ENCODE assay signal across 8 mouse cellular contexts in genomic region chrX:158921838-158922450, GRCm38 (mm10).
A peak's percentile ranks its signal among the peaks of the same experiment; 100 is the strongest.
DNase-seq lines count a peak whose midpoint lies in the region; ATAC-seq and TF ChIP-seq lines count a peak whose summit lies in the region.

No protein-coding gene starts in this region.

- in situ Hi-C loops in CH12.LX (cut with MboI; ENCODE audit: low pct_ligation_motif_present, low pct_unique_long_range_greater_than_20kb, low sequenced_read_pairs), result no loop called here

- TF ChIP-seq CTCF in CH12.LX (conservative IDR thresholded peaks at IDR 0.05 in 1 of 2, IDR thresholded peaks at IDR 0.05 in 1 of 2; ENCODE audit: low read depth in 2 of 2, low read length in 2 of 2), result peak; percentile 20 to 64; a peak in 3 of 4 replicates
- TF ChIP-seq CTCF in lung, embryonic 14.5 days (IDR thresholded peaks at IDR 0.05; ENCODE audit: low read depth), result peak; percentile 65

- peak; percentile 54 for DNase-seq in CH12.LX (ENCODE audit: extremely low read depth)
- peak; percentile 64 to 72 for DNase-seq in adrenal gland, postnatal 36 days
- peak; percentile 79 for DNase-seq in embryonic facial prominence, embryonic 11.5 days (ENCODE audit: low spot score)
- peak; percentile 82 for DNase-seq in layer of hippocampus, adult 11-12 months (ENCODE audit: low spot score)
- peak; percentile 87 for DNase-seq in lung, embryonic 14.5 days
- peak; percentile 35 for DNase-seq in ovary, postnatal 36 days (ENCODE audit: low spot score)
- DNase-seq in thymus, postnatal 36 days, result peak; percentile 30 to 47

- TF ChIP-seq POLR2A in CH12.LX (IDR thresholded peaks at IDR 0.05; ENCODE audit: low read depth, low read length), result no peak

- dilution Hi-C loops in CH12.LX (cut with MboI; ENCODE audit: extremely low pct_ligation_motif_present, extremely low pct_unique_long_range_greater_than_20kb, low sequenced_read_pairs), result no loop called here

- no peak overlapping the region for H3K4me3 ChIP-seq in CH12.LX (replicated peaks in 1 of 3; ENCODE audit: low read depth in 2 of 3, low read length in 2 of 3, poor library complexity in 1 of 3)
- H3K4me3 ChIP-seq in embryonic facial prominence, embryonic 11.5 days (ENCODE audit: low read depth, low read length), result no peak overlapping the region
- H3K4me3 ChIP-seq in heart, embryonic 13.5 days, result no peak overlapping the region
- no peak overlapping the region for H3K4me3 ChIP-seq in lung, embryonic 14.5 days (ENCODE audit: low read depth, low read length)

- H3K9me3 ChIP-seq in CH12.LX (replicated peaks; ENCODE audit: low read length), result no peaks in the 10 kb centered on the region
- no peaks in the 10 kb centered on the region for H3K9me3 ChIP-seq in embryonic facial prominence, embryonic 11.5 days (replicated peaks; ENCODE audit: control insufficient read depth, low read length)
- H3K9me3 ChIP-seq in heart, embryonic 13.5 days, result no peaks in the 10 kb centered on the region
- no peaks in the 10 kb centered on the region for H3K9me3 ChIP-seq in lung, embryonic 14.5 days (ENCODE audit: low read depth, low read length)

- no peak overlapping the region for H3K27ac ChIP-seq in CH12.LX (ENCODE audit: insufficient read depth, low read depth)
- H3K27ac ChIP-seq in embryonic facial prominence, embryonic 11.5 days (replicated peaks; ENCODE audit: low read depth, low read length), result no peak overlapping the region
- H3K27ac ChIP-seq in heart, embryonic 13.5 days (replicated peaks), result no peak overlapping the region
- no peak overlapping the region for H3K27ac ChIP-seq in lung, embryonic 14.5 days (ENCODE audit: low read depth)

- WGBS in embryonic facial prominence, embryonic 11.5 days, result 31% methylated on average over 14 of the region's 14 CpGs
- 28% methylated on average over 14 of the region's 14 CpGs for WGBS in heart, embryonic 13.5 days
- WGBS in lung, embryonic 14.5 days, result 26% methylated on average over 14 of the region's 14 CpGs

- ATAC-seq in embryonic facial prominence, embryonic 11.5 days (replicated peaks; ENCODE audit: insufficient number of reproducible peaks, low FRiP score, low TSS enrichment, low read depth), result no peak
- no peak for ATAC-seq in heart, embryonic 13.5 days (ENCODE audit: extremely low read depth, insufficient number of reproducible peaks, low FRiP score, low TSS enrichment)
- ATAC-seq in lung, embryonic 14.5 days (ENCODE audit: insufficient read depth), result no peak

- peak; percentile 67 for TF ChIP-seq RAD21 in CH12.LX (IDR thresholded peaks at IDR 0.05; ENCODE audit: low read depth, low read length)

- no peak overlapping the region for H3K9ac ChIP-seq in CH12.LX (ENCODE audit: insufficient read depth, low read depth)
- H3K9ac ChIP-seq in embryonic facial prominence, embryonic 11.5 days (replicated peaks; ENCODE audit: low read length), result no peak overlapping the region
- H3K9ac ChIP-seq in heart, embryonic 13.5 days, result no peak overlapping the region
- H3K9ac ChIP-seq in lung, embryonic 14.5 days, result no peak overlapping the region

- H3K4me1 ChIP-seq in CH12.LX (ENCODE audit: control insufficient read depth in 1 of 2, insufficient read depth in 2 of 2), result peaks cover 0 to 7% of the 10 kb centered on the region in 2 experiments; a peak in 1 of 4 replicates
- H3K4me1 ChIP-seq in embryonic facial prominence, embryonic 11.5 days (ENCODE audit: control insufficient read depth, insufficient read depth, low read length), result no peaks in the 10 kb centered on the region
- peaks cover 6% of the 10 kb centered on the region; the same call in 1 of the 2 replicates for H3K4me1 ChIP-seq in heart, embryonic 13.5 days
- no peaks in the 10 kb centered on the region for H3K4me1 ChIP-seq in lung, embryonic 14.5 days (ENCODE audit: insufficient read depth)

- no peaks in the 10 kb centered on the region for H3K79me2 ChIP-seq in CH12.LX (replicated peaks; ENCODE audit: control insufficient read depth, extremely low read depth, insufficient read depth, poor library complexity, severe bottlenecking)

- TF ChIP-seq EP300 in CH12.LX (IDR thresholded peaks at IDR 0.05; ENCODE audit: low read length), result no peak

- H3K36me3 ChIP-seq in CH12.LX (replicated peaks in 1 of 2; ENCODE audit: control insufficient read depth in 1 of 2, insufficient read depth in 1 of 2, low read length in 1 of 2), result no peaks in the 10 kb centered on the region
- H3K36me3 ChIP-seq in embryonic facial prominence, embryonic 11.5 days (replicated peaks; ENCODE audit: control insufficient read depth, insufficient read depth, low read depth, low read length), result no peaks in the 10 kb centered on the region
- H3K36me3 ChIP-seq in heart, embryonic 13.5 days, result no peaks in the 10 kb centered on the region
- H3K36me3 ChIP-seq in lung, embryonic 14.5 days (ENCODE audit: insufficient read depth), result no peaks in the 10 kb centered on the region

- H3K4me2 ChIP-seq in CH12.LX (ENCODE audit: insufficient read depth, low read depth, poor library complexity, severe bottlenecking), result peak overlapping the region; percentile 71
- H3K4me2 ChIP-seq in embryonic facial prominence, embryonic 11.5 days (ENCODE audit: low read depth, low read length), result no peak overlapping the region
- peak overlapping the region; percentile 61 for H3K4me2 ChIP-seq in heart, embryonic 13.5 days
- peak overlapping the region; percentile 37; the same call in 1 of the 2 replicates for H3K4me2 ChIP-seq in lung, embryonic 14.5 days

- no peaks in the 10 kb centered on the region for H3K27me3 ChIP-seq in CH12.LX (replicated peaks)
- no peaks in the 10 kb centered on the region for H3K27me3 ChIP-seq in embryonic facial prominence, embryonic 11.5 days (ENCODE audit: control insufficient read depth, insufficient read depth, low read length)
- H3K27me3 ChIP-seq in heart, embryonic 13.5 days (replicated peaks), result peaks cover 13% of the 10 kb centered on the region
- H3K27me3 ChIP-seq in lung, embryonic 14.5 days (ENCODE audit: insufficient read depth, low read length), result peaks cover 8% of the 10 kb centered on the region; the same call in 1 of the 2 replicates

TF ChIP-seq in CH12.LX, 34 proteins besides CTCF, POLR2A, EP300 and RAD21:
- TF ChIP-seq E2F4 (IDR thresholded peaks at IDR 0.05; ENCODE audit: insufficient replicate concordance, low read depth, low read length) (no peak), SMC3 (IDR thresholded peaks at IDR 0.05; ENCODE audit: low read depth, low read length) (peak; percentile 45), TCF12 (IDR thresholded peaks at IDR 0.05; ENCODE audit: low read depth, low read length) (no peak), NRF1 (IDR thresholded peaks at IDR 0.05; ENCODE audit: low read depth, low read length) (no peak)

Comparison
In these comparisons a context has a peak if more than half of its experiments do, and no peak if none do; other contexts are left out.
1. DNase-seq: peak in every context shown above with its lines; median percentile 87 in lung, embryonic 14.5 days; 82 in layer of hippocampus, adult 11-12 months; 79 in embryonic facial prominence, embryonic 11.5 days; 68 in adrenal gland, postnatal 36 days; 54 in CH12.LX; 38 in thymus, postnatal 36 days; 35 in ovary, postnatal 36 days.